Mouse (Mus musculus) fat pad, adult 2 months (tissue): ENCODE data around the gene Vmn1r183.
"Not testable (repeated sequence)": the region's sequence is repeated elsewhere in the genome, so short reads cannot be mapped to it uniquely, and the experiment has no call there.

Experiments
- DNase-seq: peaks from one replicate; pipeline ENCODE4 v3.0.0-alpha.2; 2011; ENCODE audit warnings: low read depth, low spot score; ENCODE audit errors: extremely low read depth

Gene Vmn1r183

GRCm38 (mm10) chr7:24052660-24053304 is at the start of gene Vmn1r183:
Vmn1r183 (plus strand) TSS chr7:24053254.
- DNase-seq, result no peak

- DNase-seq, result not testable (repeated sequence)
Observed at GRCm38 (mm10) chr7:24074424-24074823, 21.4 kb downstream of the Vmn1r183 start.

- peak; percentile 85 for DNase-seq
Observed at GRCm38 (mm10) chr7:24081634-24082431, 28.8 kb downstream of the Vmn1r183 start, which contains the start of gene Zfp180. Zfp180 (plus strand) TSS chr7:24081924.

GRCm38 (mm10) chr7:24082457-24083235 is 29.6 kb downstream of the Vmn1r183 start:
- no peak for DNase-seq

GRCm38 (mm10) chr7:24086871-24087270 is 33.8 kb downstream of the Vmn1r183 start:
- DNase-seq, result no peak

- no peak for DNase-seq
Observed at GRCm38 (mm10) chr7:24087485-24088125, 34.6 kb downstream of the Vmn1r183 start.

- DNase-seq, result no peak
Observed at GRCm38 (mm10) chr7:24104403-24104802, 51.3 kb downstream of the Vmn1r183 start.

- DNase-seq, result no peak
Observed at GRCm38 (mm10) chr7:24105144-24105703, 52.2 kb downstream of the Vmn1r183 start.

- DNase-seq, result no peak
Observed at GRCm38 (mm10) chr7:24110839-24111238, 57.8 kb downstream of the Vmn1r183 start.

GRCm38 (mm10) chr7:24111772-24112155 is 58.7 kb downstream of the Vmn1r183 start:
- no peak for DNase-seq

GRCm38 (mm10) chr7:24112156-24112856 is 59.3 kb downstream of the Vmn1r183 start, which contains the start of gene Zfp112:
Zfp112 (plus strand) TSS chr7:24112314.
- DNase-seq, result peak; percentile 80

- no peak for DNase-seq
Observed at GRCm38 (mm10) chr7:24113001-24113400, 59.9 kb downstream of the Vmn1r183 start.
